Mouse (Mus musculus): Measurements from ENCODE around the gene Serpinb2.

The Serpinb2 gene

GRCm38 (mm10) chr1:107511252-107511651 lies at the start of gene Serpinb2:
Gene Serpinb2, plus strand, starts transcription at chr1:107511423.
- DNase-seq (ENCODE audit: low spot score): no peak

GRCm38 (mm10) chr1:107479909-107480308 lies 31.3 kb upstream of the Serpinb2 start:
- DNase-seq (ENCODE audit: low spot score): no peak

GRCm38 (mm10) chr1:107481452-107481851 lies 29.8 kb upstream of the Serpinb2 start:
- peak; percentile 38 for DNase-seq (ENCODE audit: low spot score)

GRCm38 (mm10) chr1:107489577-107489976 lies 21.6 kb upstream of the Serpinb2 start:
- no peak for DNase-seq (ENCODE audit: low spot score)

GRCm38 (mm10) chr1:107496789-107497188 lies 14.4 kb upstream of the Serpinb2 start:
- no peak for DNase-seq (ENCODE audit: low spot score)

- no peak for DNase-seq (ENCODE audit: low spot score)
Measured at GRCm38 (mm10) chr1:107502025-107502424, 9.2 kb upstream of the Serpinb2 start.

GRCm38 (mm10) chr1:107503294-107503693 lies 7.9 kb upstream of the Serpinb2 start:
- no peak for DNase-seq (ENCODE audit: low spot score)

GRCm38 (mm10) chr1:107505898-107506562 lies 5.2 kb upstream of the Serpinb2 start:
- DNase-seq (ENCODE audit: low spot score): no peak

GRCm38 (mm10) chr1:107512194-107513138 lies 1.2 kb downstream of the Serpinb2 start:
- no peak for DNase-seq (ENCODE audit: low spot score)

- no peak for DNase-seq (ENCODE audit: low spot score)
Measured at GRCm38 (mm10) chr1:107513530-107513929, 2.3 kb downstream of the Serpinb2 start.

GRCm38 (mm10) chr1:107515839-107516498 lies 4.7 kb downstream of the Serpinb2 start:
- no peak for DNase-seq (ENCODE audit: low spot score)

- no peak for DNase-seq (ENCODE audit: low spot score)
Measured at GRCm38 (mm10) chr1:107525592-107525991, 14.4 kb downstream of the Serpinb2 start.

GRCm38 (mm10) chr1:107528325-107529078 lies 17.3 kb downstream of the Serpinb2 start:
- DNase-seq (ENCODE audit: low spot score): no peak

GRCm38 (mm10) chr1:107529365-107530052 lies 18.3 kb downstream of the Serpinb2 start:
- DNase-seq (ENCODE audit: low spot score): no peak

- no peak for DNase-seq (ENCODE audit: low spot score)
Measured at GRCm38 (mm10) chr1:107533736-107534135, 22.5 kb downstream of the Serpinb2 start.

GRCm38 (mm10) chr1:107537435-107537834 lies 26.2 kb downstream of the Serpinb2 start:
- DNase-seq (ENCODE audit: low spot score): no peak

GRCm38 (mm10) chr1:107559494-107559893 lies 48.3 kb downstream of the Serpinb2 start:
- no peak for DNase-seq (ENCODE audit: low spot score)

- no peak for DNase-seq (ENCODE audit: low spot score)
Measured at GRCm38 (mm10) chr1:107562110-107562509, 50.9 kb downstream of the Serpinb2 start.

- DNase-seq (ENCODE audit: low spot score): no peak
Measured at GRCm38 (mm10) chr1:107565644-107566043, 54.4 kb downstream of the Serpinb2 start.

- no peak for DNase-seq (ENCODE audit: low spot score)
Measured at GRCm38 (mm10) chr1:107576094-107576493, 64.9 kb downstream of the Serpinb2 start.

- DNase-seq (ENCODE audit: low spot score): no peak
Measured at GRCm38 (mm10) chr1:107577514-107577913, 66.3 kb downstream of the Serpinb2 start.
